Mouse (Mus musculus): ENCODE data around the gene Gm39653. TPM values are rescaled to one million over a fixed set of nuclear protein-coding genes. Genes with fewer than 3 reads are reported as not detected.
"Not testable (repeated sequence)": the region's sequence is repeated elsewhere in the genome, so short reads cannot be mapped to it uniquely, and the experiment has no call there.

Gm39653 gene
- not detected in 2 replicates for polyA plus RNA-seq (2012; rRNA removed)

DNA sequence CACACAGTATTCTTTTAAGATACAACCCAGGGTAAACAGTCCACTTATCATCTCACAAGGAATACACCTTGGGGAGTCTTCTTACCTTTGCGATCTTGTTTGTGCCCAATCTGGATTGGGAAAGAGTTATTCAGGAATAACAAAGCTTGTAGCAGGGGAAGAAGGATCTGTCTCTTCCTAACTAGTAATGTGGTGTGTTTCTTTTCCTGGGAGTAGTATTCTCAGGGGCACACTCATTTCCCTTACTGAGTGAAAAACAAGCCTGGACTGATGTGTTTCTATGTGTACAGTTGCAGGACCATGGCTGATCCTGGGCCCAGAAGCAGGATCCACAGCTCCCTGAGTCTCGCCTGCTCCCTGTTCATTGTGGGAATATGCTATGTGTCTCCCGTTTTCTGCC lies at the start of gene Gm39653:
Gm39653 (plus strand) TSS at position 301 of the 400 bp plus-strand sequence.
- DNase-seq (ENCODE audit: low read depth): no peak

DNA sequence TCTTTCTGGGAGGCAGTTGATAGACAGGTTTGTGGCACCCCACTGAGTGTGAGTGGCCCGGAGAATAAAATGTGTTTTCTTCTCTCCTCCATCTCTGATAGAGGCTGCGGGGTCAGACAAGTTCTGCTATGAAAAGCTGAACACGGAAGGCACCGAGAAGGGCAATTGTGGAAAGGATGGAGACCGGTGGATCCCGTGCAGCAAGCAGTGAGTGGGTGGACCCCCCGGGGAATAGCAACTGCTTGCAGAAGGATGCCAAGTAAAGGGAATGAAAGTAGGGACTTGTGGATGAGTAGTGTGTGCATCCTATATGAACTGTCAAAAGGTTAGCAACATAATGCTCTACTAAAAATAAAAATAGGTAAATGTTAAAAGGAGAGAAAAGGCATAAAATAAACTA lies 49.3 kb upstream of the Gm39653 start:
- no peak for DNase-seq (ENCODE audit: low read depth)

DNA sequence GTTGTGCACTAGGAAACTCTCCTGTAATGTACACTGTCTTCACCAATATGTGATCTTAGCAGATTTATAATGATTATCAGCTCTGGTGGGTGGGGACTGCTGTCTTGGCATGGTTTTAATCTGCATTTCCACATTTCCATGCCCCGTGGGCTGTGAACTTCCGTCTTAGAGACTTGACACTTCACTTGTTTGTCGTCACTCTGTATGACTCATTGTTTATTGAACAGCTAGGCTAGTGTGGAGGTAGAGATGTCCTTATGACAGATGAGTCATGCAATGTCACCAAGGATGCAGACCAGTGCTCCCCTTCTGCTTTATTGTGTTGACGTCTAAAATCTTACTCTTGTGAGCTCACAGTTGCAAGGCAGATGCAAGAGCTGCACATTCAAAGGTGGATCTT lies 48.7 kb upstream of the Gm39653 start:
- DNase-seq (ENCODE audit: low read depth): no peak

DNA sequence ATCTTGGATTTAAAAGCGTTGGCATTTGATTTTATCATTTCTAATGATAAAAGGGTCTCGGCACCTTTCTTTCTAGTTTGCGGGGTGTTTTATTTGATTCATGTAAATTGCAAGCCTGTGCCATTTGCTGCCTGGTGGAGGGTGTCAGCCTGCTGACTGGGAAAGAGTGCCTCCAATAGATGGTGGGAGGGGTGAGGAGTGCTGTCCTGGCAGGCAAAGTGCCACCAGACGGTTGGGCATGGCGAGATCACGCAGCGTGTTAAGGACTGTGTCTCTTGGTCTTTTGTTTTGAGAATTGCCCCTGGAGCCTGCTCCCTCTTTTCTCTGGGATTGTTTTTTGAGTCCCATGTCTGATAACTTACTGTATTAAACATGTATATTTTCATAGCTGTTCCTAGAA lies 43.5 kb upstream of the Gm39653 start:
- DNase-seq (ENCODE audit: low read depth): no peak

DNA sequence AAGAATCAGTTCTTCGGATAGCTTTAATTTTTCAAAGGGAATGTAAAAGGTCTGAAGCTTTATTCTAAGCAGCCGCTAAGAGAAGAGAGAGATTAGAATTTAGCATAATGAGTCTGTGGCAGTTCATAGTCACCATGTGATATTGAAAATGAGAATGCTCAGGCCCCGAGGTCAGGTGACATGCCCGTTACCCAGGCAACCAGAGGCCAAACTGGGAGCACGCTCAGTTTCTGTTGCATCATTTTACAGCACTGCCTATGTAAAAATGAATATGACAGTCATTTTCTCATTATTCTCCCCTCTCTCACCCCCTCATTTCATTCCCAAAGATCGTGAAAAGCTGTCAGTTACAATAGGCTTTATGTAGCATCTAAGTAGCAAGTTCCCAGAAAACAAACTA lies 42.3 kb upstream of the Gm39653 start:
- DNase-seq (ENCODE audit: low read depth): no peak

DNA sequence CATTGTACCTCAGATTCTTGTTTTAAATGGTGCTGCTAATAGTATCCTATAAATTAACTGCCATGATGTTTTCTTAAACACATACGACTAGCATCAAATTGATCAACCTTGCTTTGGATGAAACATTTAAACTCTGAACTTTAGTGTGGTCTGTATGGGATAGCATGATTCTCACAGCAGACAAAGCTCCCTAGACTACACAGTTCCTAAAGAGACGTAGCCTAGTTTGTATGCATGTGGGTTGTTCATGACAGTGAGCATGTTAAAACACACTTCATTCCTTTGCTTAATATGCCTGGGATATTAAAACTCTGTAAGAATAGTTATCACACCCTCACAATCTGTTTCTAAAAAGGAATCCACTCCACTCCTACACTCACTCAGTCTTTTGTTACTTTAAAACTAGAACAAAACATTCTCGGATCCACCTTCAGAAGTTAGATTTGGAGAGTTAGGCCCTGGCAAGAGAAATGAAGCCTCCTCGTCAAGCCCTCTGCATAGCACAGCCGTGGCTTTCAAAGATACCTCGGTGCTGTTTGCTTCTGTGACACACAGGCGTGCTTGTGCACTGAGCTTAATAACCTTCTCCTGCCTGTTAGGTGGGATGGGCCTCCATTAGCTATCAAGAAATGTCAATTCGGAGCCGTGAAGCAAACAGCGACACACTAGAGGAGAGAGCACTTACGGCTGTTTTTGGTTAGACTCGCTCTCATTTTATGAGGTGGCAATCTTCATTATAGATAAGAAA lies 41.7 kb upstream of the Gm39653 start:
- no peak for DNase-seq (ENCODE audit: low read depth)

DNA sequence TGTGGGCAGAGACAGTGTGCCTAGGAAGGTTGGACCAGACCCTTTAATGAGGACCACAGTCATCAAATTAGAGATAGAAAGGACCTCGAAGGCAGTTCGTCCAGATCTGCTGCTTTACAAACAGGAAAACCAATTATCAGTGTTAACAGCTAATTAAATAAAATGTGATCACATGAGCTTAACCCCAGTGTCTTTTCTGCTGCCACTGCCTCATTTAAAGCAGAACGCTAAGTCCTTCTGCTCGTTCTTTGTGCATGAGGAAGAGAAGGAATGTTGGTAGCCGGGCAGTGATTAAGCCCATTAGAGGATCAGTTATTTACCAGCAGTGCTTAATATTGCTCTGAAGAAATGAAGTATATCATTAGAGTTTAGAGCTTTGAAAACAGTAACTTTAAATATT lies 39.0 kb upstream of the Gm39653 start:
- no peak for DNase-seq (ENCODE audit: low read depth)

DNA sequence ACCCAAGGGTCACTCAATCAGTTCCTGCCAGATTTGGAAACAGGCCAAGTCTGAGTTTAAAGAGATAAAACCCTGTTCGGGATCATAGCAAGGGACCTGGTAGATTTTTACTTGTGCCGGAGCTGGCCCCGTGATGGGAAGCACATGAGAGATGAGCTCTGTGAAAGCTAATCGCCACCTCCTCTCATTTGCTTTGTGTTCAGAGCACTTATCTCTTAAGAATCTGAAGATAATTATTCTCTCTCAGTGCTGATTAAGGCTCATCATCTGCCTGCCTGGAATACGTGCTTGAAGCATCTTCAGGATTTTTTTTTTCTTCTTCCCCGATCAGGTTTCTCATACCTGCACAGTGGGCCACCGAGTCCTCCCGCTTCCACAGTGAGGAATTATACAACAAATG lies 36.6 kb upstream of the Gm39653 start:
- DNase-seq (ENCODE audit: low read depth): no peak

DNA sequence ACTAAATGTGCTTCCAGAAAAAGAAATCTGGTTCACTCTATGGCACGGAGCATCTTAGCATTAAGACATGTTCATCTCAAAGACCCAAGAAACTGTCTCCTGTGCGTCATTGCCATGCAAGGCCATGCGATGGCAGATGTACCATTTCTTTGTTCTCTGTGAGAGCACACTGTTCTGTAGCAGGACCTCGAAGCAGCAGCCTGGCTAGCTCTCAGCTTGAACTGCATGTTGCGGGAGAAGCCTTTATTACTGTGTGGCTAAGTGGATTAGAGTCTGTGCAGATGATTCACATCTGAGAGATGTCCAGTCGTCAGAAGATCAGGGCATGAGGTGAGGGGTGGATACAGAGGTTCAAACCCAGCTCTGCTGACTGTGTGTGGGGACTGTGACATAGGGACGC lies 28.9 kb upstream of the Gm39653 start:
- no peak for DNase-seq (ENCODE audit: low read depth)

DNA sequence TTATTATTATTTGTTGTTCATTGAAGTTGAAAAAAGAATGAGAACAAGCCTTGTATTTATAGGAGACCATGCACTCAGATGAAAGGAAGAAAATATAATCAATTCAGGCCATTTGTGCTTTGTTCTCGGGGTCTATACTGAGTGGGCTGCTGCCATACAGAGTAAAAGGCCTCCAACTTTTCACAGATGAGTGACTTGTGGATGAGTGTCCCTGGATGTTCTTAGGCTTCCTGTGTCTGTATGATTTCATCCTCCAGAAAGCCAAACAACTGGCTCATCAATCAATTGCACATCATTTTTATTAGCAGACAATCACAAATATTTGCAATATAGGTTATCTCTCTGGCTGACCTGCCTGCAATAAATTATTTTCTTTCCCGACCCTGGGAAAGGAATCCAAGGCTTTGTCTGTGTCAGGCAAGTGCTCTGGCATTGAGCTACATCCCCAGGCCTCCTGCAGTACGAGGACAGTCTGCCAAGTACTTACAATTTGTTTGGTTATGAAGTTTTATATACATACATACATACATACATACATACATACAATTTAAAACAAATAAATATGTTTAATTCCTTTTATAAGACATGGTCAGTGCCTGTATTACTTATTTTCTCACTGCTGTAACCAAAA lies 11.8 kb upstream of the Gm39653 start:
- DNase-seq (ENCODE audit: low read depth): no peak

DNA sequence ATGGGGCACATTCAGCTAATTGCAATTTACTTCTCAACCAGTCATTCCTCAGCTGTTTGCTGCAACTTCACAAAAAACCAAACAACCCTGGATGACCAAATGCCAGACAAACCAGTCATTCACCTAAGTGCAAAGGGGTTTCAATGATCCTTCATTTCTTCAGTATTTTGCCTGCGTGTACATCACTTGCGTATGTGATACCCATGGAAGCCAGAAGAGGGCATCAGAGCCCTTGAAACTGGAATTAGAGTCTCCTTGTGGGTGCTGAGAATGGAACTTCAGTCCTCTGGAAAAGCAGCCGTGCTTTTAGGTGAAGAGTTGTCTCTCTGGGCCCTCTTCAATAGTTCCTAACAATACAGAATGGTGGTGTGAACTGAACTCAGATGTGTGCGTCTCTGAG lies 6.2 kb upstream of the Gm39653 start:
- DNase-seq (ENCODE audit: low read depth): no peak

DNA sequence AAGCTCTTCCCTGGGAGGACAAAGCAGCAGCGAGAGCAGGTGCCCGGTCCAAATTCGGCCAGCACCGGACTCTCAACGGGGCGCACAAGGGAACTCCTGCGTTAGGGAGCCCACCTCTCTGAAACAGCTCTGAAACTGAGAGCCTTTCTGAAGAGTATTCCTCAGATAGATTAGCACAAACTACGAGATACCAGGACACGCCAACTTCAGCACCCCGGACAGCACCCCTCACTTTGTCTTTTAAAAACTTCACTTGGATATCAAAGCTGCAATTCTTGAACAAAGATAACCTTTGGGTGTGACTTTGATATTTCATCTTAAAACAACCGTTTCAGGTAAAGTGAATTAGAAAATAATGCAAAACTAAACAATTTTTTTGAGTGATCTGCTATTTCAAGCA lies 1.2 kb upstream of the Gm39653 start:
- no peak for DNase-seq (ENCODE audit: low read depth)

DNA sequence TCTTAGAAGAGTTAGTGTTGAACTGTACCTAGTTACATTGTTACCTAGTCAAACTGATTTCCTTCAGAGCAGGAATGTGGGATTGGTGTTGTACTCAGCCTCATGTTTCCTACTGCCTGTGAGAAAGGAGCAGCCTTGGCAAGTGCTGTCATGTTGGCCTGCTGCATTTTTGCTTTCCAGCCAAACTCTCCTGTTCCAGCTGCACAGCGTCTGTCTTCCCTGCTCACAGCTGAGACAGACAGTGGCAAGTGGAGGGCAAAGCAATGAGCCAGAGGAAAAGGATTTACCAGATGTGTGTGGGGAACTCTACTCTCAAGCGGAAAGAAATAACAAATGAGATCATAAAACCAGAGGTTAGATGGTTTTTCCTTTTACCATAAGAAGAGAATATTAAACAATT lies 12.4 kb downstream of the Gm39653 start:
- no peak for DNase-seq (ENCODE audit: low read depth)

DNA sequence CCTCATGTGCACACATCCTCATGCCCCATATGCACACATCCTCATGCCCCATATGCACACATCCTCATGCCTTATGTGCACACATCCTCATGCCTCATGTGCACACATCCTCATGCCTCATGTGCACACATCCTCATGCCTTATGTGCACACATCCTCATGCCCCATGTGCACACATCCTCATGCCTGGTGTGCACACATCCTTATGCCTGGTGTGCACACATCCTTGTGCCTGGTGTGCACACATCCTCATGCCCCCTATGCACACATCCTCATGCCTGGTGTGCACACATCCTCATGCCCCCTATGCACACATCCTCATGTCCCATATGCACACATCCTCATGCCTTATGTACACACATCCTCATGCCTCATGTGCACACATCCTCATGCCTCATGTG lies 14.6 kb downstream of the Gm39653 start:
- not testable (repeated sequence) for DNase-seq (ENCODE audit: low read depth)

DNA sequence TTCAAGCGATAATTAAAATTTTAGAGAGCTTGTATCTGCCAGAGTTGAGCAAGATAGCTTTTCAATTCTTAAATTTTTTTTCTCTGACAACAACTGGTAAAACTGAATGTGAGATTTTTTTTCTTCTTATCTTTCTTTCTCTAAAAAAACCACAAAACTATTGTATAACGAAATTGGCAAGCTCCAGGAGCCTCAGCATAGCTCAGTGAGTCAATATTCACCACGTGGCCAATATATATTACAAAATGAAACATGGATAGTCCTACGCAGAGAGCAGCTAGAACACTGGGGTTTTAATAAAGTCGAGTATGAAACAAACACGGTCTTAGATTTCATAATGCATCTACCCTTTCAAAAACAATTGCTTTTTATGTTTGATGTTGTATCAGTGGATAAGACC lies 24.2 kb downstream of the Gm39653 start:
- no peak for DNase-seq (ENCODE audit: low read depth)

DNA sequence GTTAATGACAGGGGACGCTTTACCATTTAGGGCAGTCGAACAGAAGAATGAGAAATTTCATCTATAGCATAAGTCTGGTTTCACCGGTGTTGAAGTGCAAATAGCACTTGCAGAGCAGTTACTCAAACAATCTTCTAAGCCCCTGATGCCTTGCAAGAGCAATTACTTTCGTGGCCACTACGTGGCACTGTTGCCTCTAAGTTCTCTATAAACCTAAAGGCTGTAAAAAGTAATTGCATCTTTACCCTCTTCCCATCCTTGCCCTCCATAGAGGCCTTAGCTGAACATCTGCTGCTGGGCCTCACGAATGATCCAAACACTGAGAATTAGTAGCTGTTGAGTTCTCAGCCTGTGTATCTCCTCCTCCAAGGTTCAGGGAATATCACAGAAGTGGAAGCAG lies 42.2 kb downstream of the Gm39653 start:
- DNase-seq (ENCODE audit: low read depth): no peak

DNA sequence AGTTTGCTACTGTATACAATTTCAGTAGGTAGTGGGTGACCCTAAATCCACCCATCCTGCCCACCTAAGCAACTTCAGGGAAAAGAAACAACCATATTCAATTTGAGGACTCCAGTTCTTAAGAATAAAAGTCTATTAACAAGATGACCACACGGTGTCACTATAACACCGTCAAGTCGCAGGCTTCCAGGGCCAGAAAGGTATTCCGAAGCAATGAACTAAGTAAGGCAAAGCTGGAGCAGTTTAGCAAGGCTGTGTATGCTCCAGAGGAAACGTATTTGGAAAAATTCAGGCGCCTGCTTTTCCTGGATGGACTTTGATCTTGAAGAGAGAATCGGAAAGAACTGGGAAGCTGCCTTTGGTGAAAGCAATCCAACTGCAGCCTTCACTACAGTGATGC lies 43.8 kb downstream of the Gm39653 start:
- no peak for DNase-seq (ENCODE audit: low read depth)

DNA sequence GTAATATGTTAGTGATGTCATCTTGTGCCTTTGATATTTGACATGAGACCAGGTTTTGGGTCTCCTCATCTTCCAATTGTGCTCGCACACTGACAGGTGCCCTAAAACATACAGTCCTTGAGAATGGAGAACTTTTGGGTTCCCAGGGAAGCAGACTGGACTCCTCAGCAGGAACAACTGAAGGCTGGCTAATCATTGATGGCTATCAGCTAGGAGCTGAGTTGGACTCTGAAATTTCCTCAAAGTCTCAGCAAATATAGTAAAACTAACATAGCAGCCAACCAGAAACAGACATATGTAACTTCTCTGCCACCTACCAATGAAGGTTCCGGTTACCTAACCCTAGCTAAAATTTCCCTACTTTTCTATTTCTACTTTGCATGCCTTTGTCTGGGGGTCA lies 50.3 kb downstream of the Gm39653 start:
- DNase-seq (ENCODE audit: low read depth): no peak

DNA sequence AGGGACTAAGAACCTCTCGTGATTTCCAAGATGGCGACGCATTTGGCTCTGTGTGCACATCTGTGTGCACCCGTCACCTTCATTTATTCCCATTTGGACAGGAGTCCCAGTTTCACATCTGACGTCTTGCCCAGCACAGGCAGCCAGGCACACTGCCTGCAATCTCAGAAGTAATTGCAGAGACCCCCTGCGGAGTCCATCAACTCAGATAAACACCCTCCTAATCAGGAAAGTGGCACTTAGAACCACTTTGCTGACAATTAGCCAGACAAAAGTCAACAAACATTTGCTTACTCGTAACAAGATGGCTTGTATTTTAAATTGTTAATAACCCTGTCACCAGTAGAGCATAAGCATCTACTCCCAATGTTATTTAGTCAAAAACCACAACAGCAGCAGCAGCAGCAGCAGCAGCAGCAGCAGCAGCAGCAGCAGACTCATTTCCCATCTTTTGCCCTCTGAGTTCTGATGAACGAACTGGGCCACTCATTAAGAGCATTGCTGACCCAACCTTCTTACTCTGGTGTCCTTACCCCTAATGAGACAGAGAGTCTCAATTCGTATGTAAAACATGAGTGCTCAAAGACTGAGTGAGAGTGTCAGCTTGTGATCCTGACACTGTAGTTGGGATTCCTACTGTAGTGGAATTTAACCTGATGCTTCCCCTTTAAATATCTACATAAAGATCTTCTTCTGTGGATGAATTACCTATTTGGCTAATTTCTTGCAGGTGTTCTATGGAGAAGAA lies 51.6 kb downstream of the Gm39653 start:
- no peak for DNase-seq (ENCODE audit: low read depth)

DNA sequence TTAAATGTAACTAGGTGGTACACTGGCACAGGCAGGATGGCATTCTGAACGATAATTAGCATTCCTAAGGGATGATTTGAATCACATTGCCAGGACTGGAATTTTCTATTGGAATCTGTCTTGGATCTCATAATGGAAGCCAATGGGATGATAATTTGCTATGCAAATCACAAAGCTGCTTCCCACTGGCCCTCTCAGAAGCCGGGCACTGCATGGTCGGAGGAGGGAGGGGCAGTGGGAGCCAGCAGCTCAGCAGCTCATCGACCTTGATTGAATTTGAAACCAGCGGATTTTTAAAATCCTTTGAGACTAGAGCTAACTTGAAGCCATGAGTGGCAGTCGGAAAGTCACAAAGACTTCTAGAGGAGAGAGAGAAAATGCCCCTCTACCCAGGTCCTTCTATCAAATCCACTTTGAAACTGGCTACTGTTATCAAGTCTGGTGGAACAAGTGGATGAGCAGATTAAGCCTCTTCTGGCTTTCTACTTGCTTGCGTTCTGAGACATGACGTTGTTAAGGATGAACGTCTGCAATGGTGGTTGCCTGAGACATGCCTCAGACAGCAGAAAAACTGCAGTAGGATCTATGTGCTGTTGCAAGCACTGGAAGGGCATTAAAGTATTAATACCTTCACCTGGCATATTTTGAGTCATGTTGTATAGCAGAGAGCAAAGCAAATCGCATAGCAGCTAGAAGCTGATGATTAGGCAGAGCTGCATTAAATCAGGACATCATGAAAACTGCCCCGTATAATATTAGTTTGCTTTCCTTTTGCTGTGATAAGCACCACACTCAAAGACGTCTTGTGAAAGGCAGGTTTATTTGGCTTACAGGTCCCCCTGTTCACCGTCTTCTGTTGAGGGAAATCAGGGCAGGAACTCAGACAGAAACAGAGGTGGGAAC lies 52.4 kb downstream of the Gm39653 start:
- no peak for DNase-seq (ENCODE audit: low read depth)

DNA sequence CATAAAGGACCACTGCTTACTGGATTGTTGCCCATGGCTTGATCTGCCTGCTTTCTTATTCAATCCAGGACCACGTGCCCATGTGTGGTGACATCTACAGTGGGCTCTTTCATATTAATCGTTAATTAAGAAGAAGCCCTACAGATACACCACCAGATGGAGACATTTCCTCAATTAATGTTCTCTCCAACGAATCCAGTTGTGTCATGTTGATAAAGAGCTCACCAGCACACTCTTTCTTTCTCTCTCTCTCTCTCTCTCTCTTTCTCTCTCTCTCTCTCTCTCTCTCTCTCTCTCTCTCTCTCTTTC lies 53.0 kb downstream of the Gm39653 start:
- DNase-seq (ENCODE audit: low read depth): no peak
